Mouse (Mus musculus): ENCODE results near the gene Tmem63c.

DNA sequence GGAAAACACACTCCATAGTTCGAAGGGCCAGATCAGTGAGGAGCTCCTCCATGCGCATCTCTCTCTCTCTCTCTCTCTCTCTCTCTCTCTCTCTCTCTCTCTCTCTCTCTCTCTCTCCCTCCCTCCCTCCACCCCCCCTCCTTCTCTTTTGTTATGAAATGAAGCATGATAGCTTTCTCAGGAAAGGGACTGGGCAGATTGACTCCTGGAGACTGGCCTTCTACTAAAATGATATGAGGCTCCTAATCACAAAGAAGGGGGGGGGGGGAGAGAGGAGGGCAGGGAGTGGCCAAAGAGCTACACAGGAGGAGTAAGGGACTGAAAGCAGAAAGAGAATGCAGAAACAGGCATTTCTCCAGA, 117.2 kb downstream of the Tmem63c start:
- TF ChIP-seq CTCF (IDR thresholded peaks at IDR 0.05) = no peak
- no peak for TF ChIP-seq POLR2A (IDR thresholded peaks at IDR 0.05; ENCODE audit: insufficient read depth, low read depth, low read length)

Data from heart, adult 2 months (tissue).